Mouse (Mus musculus): ENCODE results near the gene Pnpla2. TPM values are rescaled to one million over a fixed set of nuclear protein-coding genes. Genes with fewer than 3 reads are reported as not detected.

The Pnpla2 gene
- polyA plus RNA-seq, 1 experiment from 2014 or later = 22.0 TPM

DNA sequence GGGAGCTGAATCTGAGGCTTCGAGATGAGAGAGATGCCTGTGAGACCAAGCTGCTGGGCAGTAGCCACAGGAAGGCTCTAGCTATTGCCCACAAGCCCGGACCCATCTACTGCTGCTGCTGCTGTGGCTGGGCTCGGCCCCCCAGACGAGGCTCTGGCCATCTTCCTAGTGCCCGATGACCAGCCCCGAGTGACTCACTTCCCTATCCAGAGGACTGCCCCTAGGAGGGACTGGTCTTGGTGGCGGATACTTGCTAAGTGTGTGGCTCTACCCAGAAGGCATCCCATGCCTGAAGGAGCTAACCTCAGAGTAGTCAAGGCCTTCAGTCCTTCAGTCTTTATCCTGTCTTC lies 11.0 kb downstream of the Pnpla2 start:
- Histone ChIP-seq H3K4me3 (no peak overlapping the region), H3K27me3 (peaks cover 57% of the 10 kb centered on the region), H3K27ac (replicated peaks) (no peak overlapping the region), H3K9me3 (no peaks in the 10 kb centered on the region), H3K9ac (replicated peaks) (no peak overlapping the region), H3K36me3 (peaks cover 12% of the 10 kb centered on the region), H3K4me2 (replicated peaks) (no peak overlapping the region), H3K4me1 (peaks cover 54% of the 10 kb centered on the region)
- no peak for ATAC-seq (replicated peaks)
- WGBS = 83% methylated on average over 7 of the region's 7 CpGs

DNA sequence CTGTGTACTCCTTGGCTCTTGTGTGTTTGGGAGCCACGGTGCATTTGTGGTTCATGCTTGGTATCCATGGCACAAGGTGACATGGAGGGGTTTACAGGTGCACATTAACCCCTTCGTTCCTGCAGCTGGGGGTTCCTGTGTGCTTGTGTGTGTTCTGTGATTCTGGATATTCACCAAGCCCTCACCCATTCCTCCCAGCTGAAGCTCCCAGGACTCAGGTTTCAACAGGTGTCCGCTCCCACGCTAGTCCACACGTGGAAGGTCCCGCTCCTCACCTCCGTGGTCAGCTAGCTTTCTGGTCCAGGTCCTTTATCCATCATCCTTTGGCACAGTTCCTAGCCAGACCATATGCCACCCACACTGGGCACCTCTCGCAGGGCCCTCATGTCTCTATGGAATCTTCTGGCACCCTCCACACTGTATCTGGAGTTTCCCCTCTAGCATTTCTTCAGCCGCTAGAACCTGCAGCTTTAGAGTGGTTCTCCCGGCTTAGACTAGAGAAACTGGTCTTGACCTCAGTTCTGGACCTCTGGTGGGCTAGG lies 11.7 kb downstream of the Pnpla2 start:
- peaks cover 51% of the 10 kb centered on the region for H3K4me1 ChIP-seq
- WGBS = 65% methylated on average over 10 of the region's 10 CpGs
- H3K9ac ChIP-seq (replicated peaks) = peak overlapping the region; percentile 82
- H3K27ac ChIP-seq (replicated peaks) = no peak overlapping the region
- H3K27me3 ChIP-seq = peaks cover 50% of the 10 kb centered on the region
- peak overlapping the region; percentile 56 for H3K4me2 ChIP-seq (replicated peaks)
- no peaks in the 10 kb centered on the region for H3K9me3 ChIP-seq
- no peak for ATAC-seq (replicated peaks)
- H3K4me3 ChIP-seq = peak overlapping the region; percentile 67
- peaks cover 18% of the 10 kb centered on the region for H3K36me3 ChIP-seq

DNA sequence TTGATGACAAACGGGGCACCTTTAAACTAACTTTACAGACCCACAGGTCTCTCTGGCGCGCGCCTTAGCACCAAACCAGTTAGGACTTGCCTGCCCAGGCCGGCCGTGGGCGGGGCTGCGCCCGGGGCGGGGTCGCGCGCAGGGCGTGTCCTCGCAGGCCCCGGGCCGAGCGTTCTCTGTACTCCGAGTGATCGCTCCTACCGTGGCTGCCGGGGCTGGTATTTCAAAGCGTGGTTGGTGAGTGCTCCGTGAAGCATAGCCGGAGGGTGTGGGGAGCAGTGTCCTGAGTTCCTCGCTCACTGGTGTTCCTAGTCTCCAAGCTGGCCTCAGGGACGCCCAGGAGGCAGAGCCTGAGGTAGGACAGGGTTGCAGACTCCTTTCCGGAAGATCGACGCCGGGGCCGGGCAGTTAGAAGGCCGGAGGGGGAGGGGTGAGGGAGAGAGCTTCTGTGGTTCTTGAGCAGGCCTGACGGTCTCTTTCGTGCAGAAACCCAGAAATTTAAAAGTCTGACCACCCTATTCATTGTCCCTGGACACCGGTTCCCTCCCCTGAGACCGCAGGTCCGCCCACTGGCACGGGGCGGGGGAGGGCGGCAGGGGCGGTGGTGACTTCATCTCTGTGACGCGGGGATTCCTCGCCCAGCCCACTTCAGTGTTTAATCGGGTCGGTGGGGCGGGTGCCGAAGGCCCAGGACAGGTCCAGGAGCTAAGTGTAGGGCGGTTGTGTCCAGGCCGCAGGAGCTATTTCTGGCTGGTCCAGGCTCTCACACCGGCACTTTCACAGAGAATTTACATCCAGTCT lies 12.4 kb downstream of the Pnpla2 start, which contains the start of gene Cd151:
Gene Cd151, plus strand, starts transcription at position 163 of the 801 bp plus-strand sequence.
- under 1% methylated on average over 52 of the region's 52 CpGs for WGBS
- Histone ChIP-seq H3K27me3 (peaks cover 43% of the 10 kb centered on the region), H3K4me1 (peaks cover 45% of the 10 kb centered on the region), H3K9ac (replicated peaks) (peak within 1 kb of the TSS; percentile 82), H3K4me3 (peak within 1 kb of the TSS; percentile 67), H3K9me3 (no peaks in the 10 kb centered on the region), H3K4me2 (replicated peaks) (peak within 1 kb of the TSS; percentile 56), H3K27ac (replicated peaks) (peak within 1 kb of the TSS; percentile 79), H3K36me3 (peaks cover 24% of the 10 kb centered on the region)
- peak; percentile 44 for ATAC-seq (replicated peaks)

DNA sequence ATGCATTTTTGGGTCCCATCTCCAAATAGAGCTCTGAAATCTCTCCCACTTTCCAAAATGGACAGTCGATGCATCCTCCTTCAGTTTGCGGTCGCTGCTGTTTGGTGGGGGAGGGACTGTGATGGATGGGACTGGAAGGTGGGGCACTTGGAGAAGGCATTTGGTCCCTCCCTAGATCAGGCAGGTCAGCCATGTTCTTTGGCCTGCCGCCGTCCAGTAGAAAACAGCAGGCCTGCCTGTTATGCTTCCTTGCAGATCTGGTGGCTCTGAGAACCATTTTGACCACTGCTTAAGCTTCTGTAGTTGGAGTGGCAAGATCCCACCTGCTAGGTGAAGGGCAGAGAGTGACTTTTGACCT lies 13.1 kb downstream of the Pnpla2 start:
- Histone ChIP-seq H3K9ac (replicated peaks) (peak overlapping the region; percentile 82), H3K36me3 (peaks cover 29% of the 10 kb centered on the region), H3K4me2 (replicated peaks) (peak overlapping the region; percentile 56), H3K4me3 (peak overlapping the region; percentile 67), H3K27ac (replicated peaks) (peak overlapping the region; percentile 79), H3K9me3 (no peaks in the 10 kb centered on the region), H3K4me1 (peaks cover 45% of the 10 kb centered on the region), H3K27me3 (peaks cover 36% of the 10 kb centered on the region)
- 23% methylated on average over 5 of the region's 5 CpGs for WGBS
- no peak; the same call in 1 of the 2 replicates for ATAC-seq (replicated peaks)

DNA sequence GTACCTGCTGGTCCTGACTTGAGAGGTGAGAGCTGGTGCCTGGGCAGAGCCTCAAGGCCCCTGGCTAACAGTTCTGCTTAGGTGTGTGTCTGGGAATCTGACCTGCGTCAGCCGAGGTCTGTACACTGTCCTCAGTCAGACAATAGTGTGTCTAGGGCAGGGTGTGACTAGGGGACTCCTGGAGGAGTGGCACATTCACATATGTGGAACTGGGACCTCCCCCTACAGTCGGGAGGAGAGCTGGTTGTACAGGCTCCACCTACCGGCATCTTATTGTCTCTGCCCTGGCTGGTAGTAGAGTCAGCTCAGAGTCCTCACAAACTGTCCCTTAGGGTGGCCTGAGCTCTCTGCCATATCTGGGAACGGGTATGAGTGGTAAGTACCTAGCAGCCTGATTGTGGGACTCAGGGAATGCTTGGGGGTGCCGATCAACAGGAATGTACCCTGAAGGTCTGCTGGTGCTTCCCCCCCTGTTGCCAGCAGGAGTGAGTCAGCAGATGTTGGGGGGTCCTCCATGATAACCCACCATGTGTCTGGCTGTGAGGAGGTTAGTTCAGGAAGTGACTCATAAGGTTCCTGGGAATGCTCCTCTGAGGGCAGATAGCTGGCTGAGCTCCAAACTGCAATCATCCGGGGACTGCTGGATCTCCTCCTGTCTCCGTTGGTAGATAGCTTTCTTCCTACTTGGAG lies 13.7 kb downstream of the Pnpla2 start:
- Histone ChIP-seq H3K4me3 (peak overlapping the region; percentile 67), H3K27ac (replicated peaks) (peak overlapping the region; percentile 79), H3K27me3 (peaks cover 31% of the 10 kb centered on the region), H3K4me2 (replicated peaks) (peak overlapping the region; percentile 56), H3K9me3 (no peaks in the 10 kb centered on the region), H3K36me3 (peaks cover 29% of the 10 kb centered on the region), H3K4me1 (peaks cover 50% of the 10 kb centered on the region), H3K9ac (replicated peaks) (peak overlapping the region; percentile 82)
- ATAC-seq (replicated peaks) = peak; percentile 79
- 13% methylated on average over 8 of the region's 8 CpGs for WGBS

DNA sequence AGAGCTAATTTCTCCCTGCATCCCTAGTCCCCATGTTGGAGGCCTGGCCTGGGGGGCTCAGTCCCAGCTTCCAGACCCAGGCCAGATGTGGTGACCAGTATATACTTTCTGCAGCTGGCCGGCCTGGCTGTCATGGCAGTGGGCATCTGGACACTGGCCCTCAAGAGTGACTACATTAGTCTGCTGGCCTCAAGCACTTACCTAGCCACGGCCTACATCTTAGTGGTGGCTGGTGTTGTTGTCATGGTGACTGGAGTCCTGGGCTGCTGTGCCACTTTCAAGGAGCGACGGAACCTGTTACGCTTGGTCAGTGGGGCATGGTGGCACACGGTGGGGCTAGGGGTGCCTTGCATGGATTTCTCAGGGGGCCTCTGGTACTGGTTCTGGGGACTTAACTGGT lies 14.4 kb downstream of the Pnpla2 start:
- no peaks in the 10 kb centered on the region for H3K9me3 ChIP-seq
- H3K4me1 ChIP-seq = peaks cover 56% of the 10 kb centered on the region
- ATAC-seq (replicated peaks) = no peak
- peak overlapping the region; percentile 82 for H3K9ac ChIP-seq (replicated peaks)
- 84% methylated on average over 6 of the region's 6 CpGs for WGBS
- peak overlapping the region; percentile 79 for H3K27ac ChIP-seq (replicated peaks)
- peaks cover 24% of the 10 kb centered on the region for H3K27me3 ChIP-seq
- peak overlapping the region; percentile 56 for H3K4me2 ChIP-seq (replicated peaks)
- H3K36me3 ChIP-seq = peaks cover 29% of the 10 kb centered on the region
- H3K4me3 ChIP-seq = peak overlapping the region; percentile 67

DNA sequence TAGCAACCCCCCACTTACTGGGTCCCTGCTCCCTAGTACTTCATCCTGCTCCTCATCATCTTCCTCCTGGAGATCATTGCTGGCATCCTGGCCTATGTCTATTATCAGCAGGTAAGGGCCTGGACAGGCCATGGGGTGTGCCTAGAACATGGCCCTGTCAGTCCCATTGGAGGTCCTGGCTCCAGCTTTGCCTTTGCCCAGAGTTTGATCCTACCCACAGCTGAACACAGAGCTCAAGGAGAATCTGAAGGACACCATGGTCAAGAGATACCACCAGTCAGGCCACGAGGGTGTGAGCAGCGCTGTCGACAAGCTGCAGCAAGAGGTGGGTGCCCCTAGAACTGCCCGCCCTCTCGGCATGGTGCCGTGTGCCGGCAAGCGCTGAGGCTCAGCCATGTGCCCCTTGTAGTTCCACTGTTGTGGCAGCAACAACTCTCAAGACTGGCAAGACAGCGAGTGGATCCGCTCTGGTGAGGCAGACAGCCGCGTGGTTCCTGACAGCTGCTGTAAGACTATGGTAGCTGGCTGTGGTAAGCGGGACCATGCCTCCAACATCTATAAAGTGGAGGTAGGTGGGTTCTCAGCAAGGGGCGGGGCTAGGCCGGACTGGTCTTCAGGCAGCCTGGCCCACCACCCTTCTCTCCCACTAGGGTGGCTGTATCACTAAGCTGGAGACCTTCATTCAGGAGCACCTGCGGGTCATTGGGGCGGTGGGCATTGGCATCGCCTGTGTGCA lies 15.1 kb downstream of the Pnpla2 start:
- no peak for ATAC-seq (replicated peaks)
- no peaks in the 10 kb centered on the region for H3K9me3 ChIP-seq
- H3K9ac ChIP-seq (replicated peaks) = no peak overlapping the region
- peaks cover 17% of the 10 kb centered on the region for H3K27me3 ChIP-seq
- WGBS = 89% methylated on average over 18 of the region's 18 CpGs
- no peak overlapping the region for H3K27ac ChIP-seq (replicated peaks)
- H3K36me3 ChIP-seq = peaks cover 29% of the 10 kb centered on the region
- peaks cover 52% of the 10 kb centered on the region for H3K4me1 ChIP-seq
- no peak overlapping the region for H3K4me3 ChIP-seq
- H3K4me2 ChIP-seq (replicated peaks) = peak overlapping the region; percentile 56; the same call in 1 of the 2 replicates

DNA sequence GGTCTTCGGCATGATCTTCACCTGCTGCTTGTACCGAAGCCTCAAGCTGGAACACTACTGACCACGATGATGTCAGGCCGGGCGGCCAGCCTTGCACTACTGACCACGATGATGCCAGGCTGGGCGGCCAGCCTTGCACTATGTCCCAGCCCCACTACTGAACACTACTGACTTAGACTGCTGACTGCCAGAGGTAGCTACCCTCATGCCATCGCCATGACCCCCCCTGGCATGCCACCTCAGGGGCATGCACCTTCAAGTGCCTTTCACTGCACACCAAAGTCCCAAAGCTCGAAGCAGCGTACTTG lies 15.6 kb downstream of the Pnpla2 start:
- Histone ChIP-seq H3K4me3 (no peak overlapping the region), H3K27me3 (peaks cover 11% of the 10 kb centered on the region), H3K4me2 (replicated peaks) (no peak overlapping the region), H3K9ac (replicated peaks) (no peak overlapping the region), H3K36me3 (peaks cover 29% of the 10 kb centered on the region), H3K4me1 (peaks cover 55% of the 10 kb centered on the region), H3K9me3 (no peaks in the 10 kb centered on the region), H3K27ac (replicated peaks) (no peak overlapping the region)
- 95% methylated on average over 10 of the region's 10 CpGs for WGBS
- ATAC-seq (replicated peaks) = no peak

DNA sequence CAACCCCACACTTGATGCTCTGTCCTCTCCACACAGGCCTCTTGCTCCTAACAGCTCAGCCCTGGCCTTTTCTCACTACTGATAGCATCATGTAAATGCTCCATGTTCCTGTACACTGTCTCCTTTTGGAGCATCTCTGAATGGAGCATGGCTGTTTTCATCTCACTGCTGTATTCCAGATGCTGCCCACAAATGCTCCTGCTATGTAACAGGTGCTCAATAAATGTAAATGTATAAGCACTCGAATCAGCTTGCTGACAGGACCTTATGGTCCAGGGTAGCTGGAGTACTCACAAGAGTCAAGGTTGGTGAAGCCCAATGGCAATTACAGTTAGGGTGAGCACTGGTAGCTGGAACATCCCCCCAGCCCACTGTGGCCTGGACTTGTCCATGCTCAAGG lies 16.2 kb downstream of the Pnpla2 start:
- no peak overlapping the region for H3K27ac ChIP-seq (replicated peaks)
- no peak overlapping the region for H3K9ac ChIP-seq (replicated peaks)
- H3K27me3 ChIP-seq = peaks cover 11% of the 10 kb centered on the region
- H3K36me3 ChIP-seq = peaks cover 29% of the 10 kb centered on the region
- H3K9me3 ChIP-seq = no peaks in the 10 kb centered on the region
- no peak overlapping the region for H3K4me3 ChIP-seq
- WGBS = 86% methylated on average over 1 of the region's 1 CpGs
- H3K4me2 ChIP-seq (replicated peaks) = no peak overlapping the region
- no peak for ATAC-seq (replicated peaks)
- H3K4me1 ChIP-seq = peaks cover 61% of the 10 kb centered on the region

DNA sequence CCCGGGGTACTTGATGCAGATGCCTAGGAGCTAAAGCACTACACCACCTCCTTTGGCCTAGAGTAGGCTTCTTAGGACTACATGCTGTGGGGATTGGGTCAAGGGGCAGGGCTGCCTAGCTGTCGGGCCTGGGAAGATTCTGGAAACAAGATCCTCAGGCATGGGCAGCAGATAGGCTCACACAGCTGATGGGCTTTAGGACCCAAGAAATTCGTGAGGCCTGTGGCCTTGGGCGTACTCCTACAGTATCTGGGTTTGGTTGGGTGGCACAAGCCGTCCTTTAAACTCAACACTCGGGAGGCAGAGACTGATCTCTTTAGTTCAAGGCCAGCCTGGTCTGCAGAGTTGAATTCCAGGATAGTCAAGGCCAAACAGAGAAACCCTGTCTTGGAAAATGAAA lies 17.2 kb downstream of the Pnpla2 start:
- no peak overlapping the region for H3K27ac ChIP-seq (replicated peaks)
- H3K9me3 ChIP-seq = no peaks in the 10 kb centered on the region
- peaks cover 29% of the 10 kb centered on the region for H3K36me3 ChIP-seq
- H3K4me2 ChIP-seq (replicated peaks) = no peak overlapping the region
- no peak for ATAC-seq (replicated peaks)
- H3K4me3 ChIP-seq = no peak overlapping the region
- H3K4me1 ChIP-seq = peaks cover 61% of the 10 kb centered on the region
- H3K9ac ChIP-seq (replicated peaks) = no peak overlapping the region
- WGBS = 81% methylated on average over 6 of the region's 6 CpGs
- H3K27me3 ChIP-seq = peaks cover 13% of the 10 kb centered on the region

DNA sequence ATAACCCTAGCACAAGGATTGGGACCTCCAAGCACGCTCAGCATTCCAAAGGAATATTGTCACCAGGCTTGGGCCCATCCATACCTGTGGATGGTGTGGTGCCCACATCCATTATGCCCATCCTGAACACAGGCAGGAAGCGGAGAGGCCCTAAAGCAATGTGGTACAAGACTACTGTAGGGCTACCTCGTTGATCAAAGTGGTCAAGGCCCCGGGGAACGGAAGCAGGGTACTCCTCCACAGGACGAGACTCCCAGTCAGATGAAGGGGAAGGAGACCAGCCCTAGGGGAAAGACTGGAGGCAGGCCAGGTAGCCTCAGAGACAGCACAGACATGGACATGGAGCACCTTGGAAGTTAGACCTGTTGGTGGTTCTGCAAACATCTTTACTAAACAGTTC lies 17.8 kb downstream of the Pnpla2 start:
- Histone ChIP-seq H3K4me2 (replicated peaks) (no peak overlapping the region), H3K9ac (replicated peaks) (no peak overlapping the region), H3K36me3 (peaks cover 29% of the 10 kb centered on the region), H3K4me1 (peaks cover 56% of the 10 kb centered on the region), H3K9me3 (no peaks in the 10 kb centered on the region), H3K4me3 (no peak overlapping the region), H3K27me3 (peaks cover 15% of the 10 kb centered on the region), H3K27ac (replicated peaks) (no peak overlapping the region)
- 94% methylated on average over 6 of the region's 6 CpGs for WGBS
- ATAC-seq (replicated peaks) = no peak

DNA sequence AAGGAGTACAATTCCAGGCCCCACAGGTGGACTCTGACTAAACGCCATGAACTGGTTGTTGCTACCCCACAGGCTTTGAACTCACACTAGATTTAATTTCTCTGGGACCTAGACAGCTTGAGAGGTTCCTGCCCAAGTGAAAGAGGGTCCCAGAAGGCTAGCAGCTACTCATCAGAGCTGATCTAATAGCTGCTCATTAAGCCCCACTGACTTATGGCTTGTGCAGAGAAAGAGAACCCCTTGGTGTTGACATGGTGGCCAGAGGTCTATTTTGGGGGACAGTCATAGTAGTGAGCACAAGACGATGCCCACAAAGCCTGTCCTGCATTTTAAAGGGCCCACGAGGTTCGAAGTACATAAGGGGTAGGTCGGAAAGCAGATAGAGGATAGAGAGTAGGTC lies 19.2 kb downstream of the Pnpla2 start:
- Histone ChIP-seq H3K36me3 (peaks cover 29% of the 10 kb centered on the region), H3K27ac (replicated peaks) (no peak overlapping the region), H3K4me1 (peaks cover 42% of the 10 kb centered on the region), H3K4me2 (replicated peaks) (peak overlapping the region; percentile 87), H3K27me3 (peaks cover 15% of the 10 kb centered on the region), H3K4me3 (peak overlapping the region; percentile 79), H3K9me3 (no peaks in the 10 kb centered on the region), H3K9ac (replicated peaks) (peak overlapping the region; percentile 80)
- ATAC-seq (replicated peaks) = no peak
- 6% methylated on average over 5 of the region's 5 CpGs for WGBS
